Mouse (Mus musculus) small intestine, adult 2 months (tissue): ENCODE data around the gene Tnrc6a.

Experiments
- CTCF ChIP-seq: fragments of 200-500 bp; IDR thresholded peaks from 2 replicates; pipeline ENCODE4 v1.5.1; 2012; ENCODE audit warnings: low read depth, mild to moderate bottlenecking, control low read depth, inconsistent platforms, low read length, moderate library complexity, mixed read lengths; ENCODE audit not compliant: insufficient replicate concordance, insufficient read length; ENCODE audit errors: extremely low read depth
- POLR2A ChIP-seq: fragments of 200-500 bp; IDR thresholded peaks from 2 replicates; pipeline ENCODE4 v1.6.1; 2012; ENCODE audit warnings: low read depth, mild to moderate bottlenecking, control low read depth, inconsistent platforms, low read length, moderate library complexity

DNA sequence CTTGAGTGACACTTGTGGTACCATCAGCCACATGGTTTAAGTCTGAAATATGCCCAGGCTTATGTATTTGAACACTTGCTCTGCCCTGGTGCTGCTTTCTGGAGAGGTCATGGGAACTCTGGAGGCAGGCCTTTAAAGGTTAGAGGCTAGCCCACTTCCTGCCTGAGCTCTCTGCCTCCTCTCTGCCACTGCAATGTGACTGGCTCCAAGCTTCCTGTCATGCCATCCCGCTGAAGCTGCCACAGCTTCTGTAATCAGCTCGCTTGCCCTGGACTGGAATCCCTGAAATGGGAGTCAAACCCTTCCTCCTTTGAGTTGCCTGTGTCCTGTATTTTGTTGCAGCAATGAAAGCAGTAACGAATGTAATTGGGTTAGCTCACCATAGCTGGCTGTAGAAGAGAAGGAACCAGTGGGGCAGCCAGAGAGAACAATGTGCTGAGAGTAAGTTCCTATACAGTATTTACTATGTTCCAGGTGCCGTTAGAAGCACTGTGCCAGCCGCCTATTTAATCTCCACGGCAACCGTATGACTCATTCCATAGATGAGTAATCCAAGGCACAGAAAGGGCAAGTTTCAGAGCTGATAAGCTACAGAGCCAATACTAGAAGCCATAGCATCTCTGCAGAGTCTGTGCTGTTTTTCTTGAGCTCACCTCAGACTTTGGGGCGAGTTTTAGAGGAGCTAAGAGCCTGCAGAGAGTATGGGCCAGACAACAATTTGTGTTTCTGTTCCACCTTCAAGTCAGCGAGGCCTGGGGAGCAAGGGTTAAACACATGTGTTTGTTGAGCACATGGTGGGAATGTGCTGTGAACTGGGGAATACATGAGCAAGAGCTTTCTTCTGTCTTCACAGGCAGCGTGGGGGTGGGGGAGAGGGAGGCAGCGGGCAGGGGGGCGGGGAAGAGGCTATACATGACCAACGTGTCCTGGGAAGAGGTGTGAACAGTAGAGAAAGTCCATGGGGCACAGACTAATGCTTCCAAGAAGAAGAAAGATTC, 15.3 kb upstream of the Tnrc6a start:
- no peak for TF ChIP-seq CTCF
- TF ChIP-seq POLR2A: no peak
